Mouse (Mus musculus): Measurements from ENCODE around the gene Gm10643. TPM values are rescaled to one million over a fixed set of nuclear protein-coding genes. Genes with fewer than 3 reads are reported as not detected.

The Gm10643 gene
- polyA plus RNA-seq, 1 experiment, result 0.49 TPM

- Histone ChIP-seq H3K79me3 (ENCODE audit: low read depth) (no peaks in the 10 kb centered on the region), H3K4me3 (ENCODE audit: insufficient read depth, poor library complexity, severe bottlenecking) (no peak overlapping the region), H3K79me2 (ENCODE audit: control insufficient read depth, insufficient read depth) (no peaks in the 10 kb centered on the region), H3K27me3 (ENCODE audit: control insufficient read depth, insufficient read depth, insufficient read length) (no peaks in the 10 kb centered on the region), H3K36me3 (ENCODE audit: control insufficient read depth, insufficient read depth) (no peaks in the 10 kb centered on the region), H3ac (ENCODE audit: control insufficient read depth, insufficient read length, low read depth) (no peak overlapping the region)
- TF ChIP-seq MAX (IDR thresholded peaks at IDR 0.05) (no peak), USF1 (IDR thresholded peaks at IDR 0.05; ENCODE audit: low read depth) (no peak), FOSL1 (IDR thresholded peaks at IDR 0.05; ENCODE audit: insufficient read depth, low read length, poor library complexity, severe bottlenecking) (peak; percentile 49), CEBPB (IDR thresholded peaks at IDR 0.05; ENCODE audit: low read depth) (peak; percentile 19), CTCF (IDR thresholded peaks at IDR 0.05; ENCODE audit: control insufficient read depth, insufficient read depth, insufficient read length) (no peak), MYOG (IDR thresholded peaks at IDR 0.05; ENCODE audit: control insufficient read depth, extremely low read depth, insufficient read length) (no peak), MYOD1 (IDR thresholded peaks at IDR 0.05; ENCODE audit: control insufficient read depth, insufficient read length, low read depth) (no peak)
Observed at GRCm38 (mm10) chr8:84032777-84033176, 32.2 kb downstream of the Gm10643 start.

- no peaks in the 10 kb centered on the region for H3K79me3 ChIP-seq (ENCODE audit: low read depth)
- no peak overlapping the region for H3ac ChIP-seq (ENCODE audit: control insufficient read depth, insufficient read length, low read depth)
- H3K36me3 ChIP-seq (ENCODE audit: control insufficient read depth, insufficient read depth), result no peaks in the 10 kb centered on the region
- no peak overlapping the region for H3K4me3 ChIP-seq (ENCODE audit: insufficient read depth, poor library complexity, severe bottlenecking)
- no peaks in the 10 kb centered on the region for H3K27me3 ChIP-seq (ENCODE audit: control insufficient read depth, insufficient read depth, insufficient read length)
- TF ChIP-seq MYOG (IDR thresholded peaks at IDR 0.05; ENCODE audit: control insufficient read depth, extremely low read depth, insufficient read length), result no peak
- no peaks in the 10 kb centered on the region for H3K79me2 ChIP-seq (ENCODE audit: control insufficient read depth, insufficient read depth)
Observed at GRCm38 (mm10) chr8:84029272-84029671, 35.7 kb downstream of the Gm10643 start.

GRCm38 (mm10) chr8:84027449-84027848, 37.5 kb downstream of the Gm10643 start:
- TF ChIP-seq USF1 (IDR thresholded peaks at IDR 0.05; ENCODE audit: low read depth) (no peak), CEBPB (IDR thresholded peaks at IDR 0.05; ENCODE audit: low read depth) (no peak), MYOD1 (IDR thresholded peaks at IDR 0.05; ENCODE audit: control insufficient read depth, insufficient read length, low read depth) (no peak), MAX (IDR thresholded peaks at IDR 0.05) (no peak)
- Histone ChIP-seq H3K79me2 (ENCODE audit: control insufficient read depth, insufficient read depth) (no peaks in the 10 kb centered on the region), H3ac (ENCODE audit: control insufficient read depth, insufficient read length, low read depth) (no peak overlapping the region), H3K79me3 (ENCODE audit: low read depth) (no peaks in the 10 kb centered on the region), H3K36me3 (ENCODE audit: control insufficient read depth, insufficient read depth) (no peaks in the 10 kb centered on the region), H3K27me3 (ENCODE audit: control insufficient read depth, insufficient read depth, insufficient read length) (no peaks in the 10 kb centered on the region), H3K4me3 (ENCODE audit: insufficient read depth, poor library complexity, severe bottlenecking) (no peak overlapping the region)

GRCm38 (mm10) chr8:84025863-84026262, 39.1 kb downstream of the Gm10643 start:
- Histone ChIP-seq H3K79me3 (ENCODE audit: low read depth) (no peaks in the 10 kb centered on the region), H3K4me3 (ENCODE audit: insufficient read depth, poor library complexity, severe bottlenecking) (no peak overlapping the region), H3ac (ENCODE audit: control insufficient read depth, insufficient read length, low read depth) (no peak overlapping the region), H3K27me3 (ENCODE audit: control insufficient read depth, insufficient read depth, insufficient read length) (no peaks in the 10 kb centered on the region), H3K36me3 (ENCODE audit: control insufficient read depth, insufficient read depth) (no peaks in the 10 kb centered on the region), H3K79me2 (ENCODE audit: control insufficient read depth, insufficient read depth) (no peaks in the 10 kb centered on the region)
- TF ChIP-seq CEBPB (IDR thresholded peaks at IDR 0.05; ENCODE audit: low read depth) (no peak), MYOD1 (IDR thresholded peaks at IDR 0.05; ENCODE audit: control insufficient read depth, insufficient read length, low read depth) (no peak), USF1 (IDR thresholded peaks at IDR 0.05; ENCODE audit: low read depth) (no peak), CTCF (IDR thresholded peaks at IDR 0.05; ENCODE audit: control insufficient read depth, insufficient read depth, insufficient read length) (no peak), FOSL1 (IDR thresholded peaks at IDR 0.05; ENCODE audit: insufficient read depth, low read length, poor library complexity, severe bottlenecking) (no peak)

- Histone ChIP-seq H3K4me3 (ENCODE audit: insufficient read depth, poor library complexity, severe bottlenecking) (no peak overlapping the region), H3ac (ENCODE audit: control insufficient read depth, insufficient read length, low read depth) (no peak overlapping the region), H3K27me3 (ENCODE audit: control insufficient read depth, insufficient read depth, insufficient read length) (no peaks in the 10 kb centered on the region), H3K79me3 (ENCODE audit: low read depth) (no peaks in the 10 kb centered on the region), H3K79me2 (ENCODE audit: control insufficient read depth, insufficient read depth) (no peaks in the 10 kb centered on the region), H3K36me3 (ENCODE audit: control insufficient read depth, insufficient read depth) (no peaks in the 10 kb centered on the region)
- TF ChIP-seq FOSL1 (IDR thresholded peaks at IDR 0.05; ENCODE audit: insufficient read depth, low read length, poor library complexity, severe bottlenecking) (no peak), USF1 (IDR thresholded peaks at IDR 0.05; ENCODE audit: low read depth) (no peak), CTCF (IDR thresholded peaks at IDR 0.05; ENCODE audit: control insufficient read depth, insufficient read depth, insufficient read length) (peak; percentile 69), MAX (IDR thresholded peaks at IDR 0.05) (no peak)
Observed at GRCm38 (mm10) chr8:84024171-84024570, 40.8 kb downstream of the Gm10643 start.

- Histone ChIP-seq H3K79me2 (ENCODE audit: control insufficient read depth, insufficient read depth) (no peaks in the 10 kb centered on the region), H3K27me3 (ENCODE audit: control insufficient read depth, insufficient read depth, insufficient read length) (no peaks in the 10 kb centered on the region), H3ac (ENCODE audit: control insufficient read depth, insufficient read length, low read depth) (no peak overlapping the region), H3K36me3 (ENCODE audit: control insufficient read depth, insufficient read depth) (no peaks in the 10 kb centered on the region), H3K4me3 (ENCODE audit: insufficient read depth, poor library complexity, severe bottlenecking) (no peak overlapping the region), H3K79me3 (ENCODE audit: low read depth) (no peaks in the 10 kb centered on the region)
- no peak for TF ChIP-seq MYOD1 (IDR thresholded peaks at IDR 0.05; ENCODE audit: control insufficient read depth, insufficient read length, low read depth)
- no peak for TF ChIP-seq CTCF (IDR thresholded peaks at IDR 0.05; ENCODE audit: control insufficient read depth, insufficient read depth, insufficient read length)
- no peak for TF ChIP-seq CEBPB (IDR thresholded peaks at IDR 0.05; ENCODE audit: low read depth)
- no peak for TF ChIP-seq FOSL1 (IDR thresholded peaks at IDR 0.05; ENCODE audit: insufficient read depth, low read length, poor library complexity, severe bottlenecking)
- no peak for TF ChIP-seq MAX (IDR thresholded peaks at IDR 0.05)
- no peak for TF ChIP-seq USF1 (IDR thresholded peaks at IDR 0.05; ENCODE audit: low read depth)
- no peak for TF ChIP-seq MYOG (IDR thresholded peaks at IDR 0.05; ENCODE audit: control insufficient read depth, extremely low read depth, insufficient read length)
Observed at GRCm38 (mm10) chr8:84023631-84024030, 41.3 kb downstream of the Gm10643 start.

All from C2C12 (cell line).